25 mouse cellular contexts compared by ENCODE assay signal in genomic region chr3:151607689-151608088, GRCm38 (mm10).
"Had no signal": no experiment of that assay in that cellular context is flagged by ENCODE, and none has a peak within 500 bp of the region (broad histone marks: within the 10 kb centered on the region; RNA-seq: fewer than 3 reads in every experiment).

No protein-coding gene starts in this region.

- DNase-seq: gastrocnemius, postnatal 14 days; gastrocnemius, postnatal 36 days; heart, adult 2 months; heart, postnatal 14 days; heart, postnatal 36 days; kidney, adult 11 months; kidney, adult 2 months; kidney, adult 9 months; kidney, postnatal 14 days; kidney, postnatal 36 days; layer of hippocampus, postnatal 36 days; left cerebral cortex, postnatal 4 days had no signal

- ATAC-seq: hindbrain, postnatal 0 days; intestine, embryonic 16.5 days; liver, embryonic 12.5 days had no signal

- H3K27ac ChIP-seq: heart, adult 2 months; heart, embryonic 13.5 days; heart, embryonic 15.5 days; hindbrain, embryonic 13.5 days; hindbrain, embryonic 15.5 days; hindbrain, postnatal 0 days; kidney, embryonic 15.5 days; kidney, postnatal 0 days; layer of hippocampus, adult 2 months; limb, embryonic 13.5 days; limb, embryonic 15.5 days; liver, embryonic 12.5 days; liver, embryonic 14.5 days had no signal

- H3K4me3 ChIP-seq: heart, adult 2 months; heart, embryonic 13.5 days; heart, embryonic 15.5 days; hindbrain, embryonic 13.5 days; hindbrain, embryonic 15.5 days; kidney, embryonic 15.5 days; layer of hippocampus, adult 2 months; limb, embryonic 13.5 days; limb, embryonic 15.5 days; liver, embryonic 12.5 days had no signal
